Mouse (Mus musculus): ENCODE data around the gene Znhit6.

GRCm38 (mm10) chr3:145601345-145601744 is 25.3 kb downstream of the Znhit6 start:
- TF ChIP-seq CTCF (IDR thresholded peaks at IDR 0.05; ENCODE audit: low read depth) (no peak), EP300 (IDR thresholded peaks at IDR 0.05; ENCODE audit: low read depth) (no peak)

Measured in liver, embryonic 14.5 days (tissue).